32 mouse cellular contexts compared by ENCODE assay signal in genomic region chr11:83881438-83881837, GRCm38 (mm10). TPM values are rescaled to one million over a fixed set of nuclear protein-coding genes. Genes with fewer than 3 reads are reported as not detected.
A peak's percentile ranks its signal among the peaks of the same experiment; 100 is the strongest.
DNase-seq lines count a peak whose midpoint lies in the region; ATAC-seq and TF ChIP-seq lines count a peak whose summit lies in the region.
"Had no signal": no experiment of that assay in that cellular context is flagged by ENCODE, and none has a peak within 500 bp of the region (broad histone marks: within the 10 kb centered on the region; RNA-seq: fewer than 3 reads in every experiment).

No protein-coding gene starts in this region.

- H3K9ac ChIP-seq in lung, embryonic 15.5 days: no peak overlapping the region
- H3K9ac ChIP-seq in liver, adult 2 months (ENCODE audit: low read depth, low read length): no peak overlapping the region
- H3K9ac ChIP-seq in liver, embryonic 16.5 days (ENCODE audit: low read depth, low read length): no peak overlapping the region
- H3K9ac ChIP-seq in stomach, postnatal 0 days (ENCODE audit: low read length): no peak overlapping the region
- H3K9ac ChIP-seq: embryonic facial prominence, embryonic 12.5 days; heart, embryonic 12.5 days; hindbrain, embryonic 14.5 days; kidney, embryonic 15.5 days; limb, embryonic 13.5 days; lung, embryonic 14.5 days had no signal

- H3K27ac ChIP-seq in lung, embryonic 15.5 days: 0 out of 2 replicates have a peak overlapping the region, but pooled peaks have one; percentile 20
- peak overlapping the region; percentile 83 for H3K27ac ChIP-seq in liver, adult 2 months (replicated peaks; ENCODE audit: insufficient read depth, low read depth, low read length)
- H3K27ac ChIP-seq in liver, embryonic 16.5 days (ENCODE audit: low read length): peak overlapping the region; percentile 3
- peak overlapping the region; percentile 24; the same call in 1 of the 2 replicates for H3K27ac ChIP-seq in stomach, postnatal 0 days (replicated peaks)
- H3K27ac ChIP-seq: embryonic facial prominence, embryonic 12.5 days; gastrocnemius, adult 2 months; heart, adult 2 months; hindbrain, embryonic 14.5 days; kidney, embryonic 15.5 days; layer of hippocampus, adult 2 months; limb, embryonic 13.5 days; midbrain, embryonic 10.5 days had no signal

- H3K27me3 ChIP-seq in lung, embryonic 15.5 days: no peaks in the 10 kb centered on the region
- no peaks in the 10 kb centered on the region for H3K27me3 ChIP-seq in liver, adult 2 months (ENCODE audit: control insufficient read depth, insufficient read depth, low read length)
- no peaks in the 10 kb centered on the region for H3K27me3 ChIP-seq in liver, embryonic 16.5 days (ENCODE audit: control insufficient read depth, insufficient read depth, low read depth, low read length)
- H3K27me3 ChIP-seq in stomach, postnatal 0 days (ENCODE audit: control insufficient read depth, insufficient read depth, low read length): no peaks in the 10 kb centered on the region
- H3K27me3 ChIP-seq: embryonic facial prominence, embryonic 12.5 days; heart, embryonic 12.5 days; kidney, embryonic 15.5 days; Patski had no signal

- H3K36me3 ChIP-seq in lung, embryonic 15.5 days: no peaks in the 10 kb centered on the region
- H3K36me3 ChIP-seq in liver, adult 2 months (ENCODE audit: control insufficient read depth, insufficient read depth, low read length): no peaks in the 10 kb centered on the region
- H3K36me3 ChIP-seq in liver, embryonic 16.5 days (ENCODE audit: control insufficient read depth, insufficient read depth): no peaks in the 10 kb centered on the region
- no peaks in the 10 kb centered on the region for H3K36me3 ChIP-seq in stomach, postnatal 0 days (ENCODE audit: control insufficient read depth, insufficient read depth, low read length)
- H3K36me3 ChIP-seq: embryonic facial prominence, embryonic 12.5 days; heart, embryonic 12.5 days; limb, embryonic 13.5 days; midbrain, embryonic 10.5 days had no signal

- peaks cover 38% of the 10 kb centered on the region for H3K4me1 ChIP-seq in lung, embryonic 15.5 days
- H3K4me1 ChIP-seq in liver, adult 2 months (ENCODE audit: control insufficient read depth, insufficient read depth, low read length): peaks cover 52% of the 10 kb centered on the region
- H3K4me1 ChIP-seq in liver, embryonic 16.5 days (ENCODE audit: control insufficient read depth, low read depth, low read length): peaks cover 8% of the 10 kb centered on the region; the same call in 1 of the 2 replicates
- no peaks in the 10 kb centered on the region; the same call in 1 of the 2 replicates for H3K4me1 ChIP-seq in stomach, postnatal 0 days (replicated peaks; ENCODE audit: control insufficient read depth, insufficient read depth)
- H3K4me1 ChIP-seq: embryonic facial prominence, embryonic 12.5 days; kidney, embryonic 15.5 days had no signal

- no peak for TF ChIP-seq POLR2A in liver, adult 2 months (IDR thresholded peaks at IDR 0.05; ENCODE audit: extremely low read depth, insufficient read depth, low read length)

- H3K4me3 ChIP-seq in lung, embryonic 15.5 days: no peak overlapping the region
- H3K4me3 ChIP-seq in liver, adult 2 months (ENCODE audit: insufficient read depth, low read depth, low read length): no peak overlapping the region
- H3K4me3 ChIP-seq in liver, embryonic 16.5 days (ENCODE audit: low read depth, low read length): no peak overlapping the region
- H3K4me3 ChIP-seq in stomach, postnatal 0 days (ENCODE audit: low read depth, low read length): no peak overlapping the region
- H3K4me3 ChIP-seq: embryonic facial prominence, embryonic 12.5 days; gastrocnemius, adult 2 months; heart, adult 2 months; heart, embryonic 12.5 days; kidney, embryonic 15.5 days; layer of hippocampus, adult 2 months; limb, embryonic 13.5 days; midbrain, embryonic 10.5 days had no signal

- TF ChIP-seq CTCF in liver, adult 2 months (IDR thresholded peaks at IDR 0.05; ENCODE audit: low read depth, low read length): no peak
- no peak for TF ChIP-seq CTCF in stomach, postnatal 0 days (IDR thresholded peaks at IDR 0.05; ENCODE audit: low read depth)

- no peaks in the 10 kb centered on the region for H3K9me3 ChIP-seq in lung, embryonic 15.5 days
- no peaks in the 10 kb centered on the region for H3K9me3 ChIP-seq in liver, embryonic 16.5 days (replicated peaks; ENCODE audit: control insufficient read depth, low read length)
- no peaks in the 10 kb centered on the region for H3K9me3 ChIP-seq in stomach, postnatal 0 days (ENCODE audit: control insufficient read depth, low read length)
- H3K9me3 ChIP-seq: embryonic facial prominence, embryonic 12.5 days; heart, embryonic 12.5 days; kidney, embryonic 15.5 days; limb, embryonic 13.5 days; midbrain, embryonic 10.5 days had no signal

- WGBS in lung, embryonic 15.5 days: 68% methylated on average over 5 of the region's 5 CpGs
- 16% methylated on average over 5 of the region's 5 CpGs for WGBS in liver, adult 2 months
- WGBS in liver, embryonic 16.5 days (ENCODE audit: insufficient replicate concordance): 35% methylated on average over 5 of the region's 5 CpGs
- 53% methylated on average over 5 of the region's 5 CpGs for WGBS in stomach, postnatal 0 days

- 0 out of 2 replicates have a peak, but pooled peaks cover 2% of the 10 kb centered on the region for H3K79me2 ChIP-seq in liver, adult 2 months (ENCODE audit: control insufficient read depth, insufficient read depth, low read length)

- DNase-seq in lung, adult 18-20 months: no peak
- DNase-seq in liver, adult 2 months (ENCODE audit: extremely low read depth, low read depth, low spot score): peak; percentile 100
- DNase-seq in stomach, postnatal 0 days (ENCODE audit: low spot score): no peak
- no peak for DNase-seq in frontal cortex, postnatal 25 days (ENCODE audit: low spot score in 2 of 2)
- DNase-seq in layer of hippocampus, postnatal 14 days (ENCODE audit: low spot score in 2 of 2): no peak
- DNase-seq: adrenal gland, postnatal 10 days; cerebellum, adult 9-11 months; embryo, embryonic 11 days; gastrocnemius, adult 2 months; heart, adult 2 months; heart, postnatal 4 days; kidney, adult 18-20 months; kidney, postnatal 25 days; lung, embryonic 14.5 days; right cerebral cortex, adult 18-20 months; spleen, adult 18-20 months; thymus, adult 18-20 months; thymus, postnatal 25 days had no signal

- TF ChIP-seq EP300 in stomach, postnatal 0 days (optimal IDR thresholded peaks at IDR 0.05): no peak

- H3K4me2 ChIP-seq in lung, embryonic 15.5 days: no peak overlapping the region
- no peak overlapping the region for H3K4me2 ChIP-seq in liver, embryonic 16.5 days (ENCODE audit: low read depth, low read length)
- H3K4me2 ChIP-seq in stomach, postnatal 0 days (replicated peaks; ENCODE audit: low read depth): no peak overlapping the region
- H3K4me2 ChIP-seq: embryonic facial prominence, embryonic 12.5 days; heart, embryonic 12.5 days; hindbrain, embryonic 14.5 days; kidney, embryonic 15.5 days; limb, embryonic 13.5 days; lung, embryonic 14.5 days had no signal

- ATAC-seq in lung, embryonic 15.5 days (ENCODE audit: borderline replicate concordance, extremely low read depth, low FRiP score, low TSS enrichment): no peak
- peak; percentile 80 for ATAC-seq in liver, embryonic 16.5 days (ENCODE audit: low read depth)
- ATAC-seq in stomach, postnatal 0 days (ENCODE audit: low FRiP score, low TSS enrichment): no peak
- ATAC-seq: forebrain, embryonic 14.5 days; midbrain, embryonic 16.5 days; Patski had no signal

RNA-seq across cellular contexts. Expression of gene Hnf1b, which starts 31.6 kb away (rescaled TPM):
- polyA plus RNA-seq in lung, embryonic 15.5 days (2015; fragmentation: Nextera tagmentation; extraction: Ambion mirVana): 8.3 and 9.5 TPM in 2 replicates
- 2.2 and 2.4 TPM in 2 replicates for total RNA-seq in liver, adult 2 months (2014; rRNA removed)
- polyA plus RNA-seq in liver, adult 2 months (2012; rRNA removed): 13.7 and 14.9 TPM in 2 replicates
- 4.6 and 5.9 TPM in 2 replicates for polyA plus RNA-seq in liver, embryonic 16.5 days (2015; fragmentation: Nextera tagmentation; extraction: Ambion mirVana)
- polyA plus RNA-seq in stomach, postnatal 0 days (2015; fragmentation: Nextera tagmentation; extraction: Ambion mirVana): 4.8 and 5.0 TPM in 2 replicates
- under 1 TPM; 0.23 to 0.31 TPM for total RNA-seq in layer of hippocampus, postnatal 14 days (2021)
- total RNA-seq: gastrocnemius, adult 2 months; heart, adult 2 months; heart, postnatal 4 days; MEL had no signal
- polyA plus RNA-seq: embryonic facial prominence, embryonic 12.5 days; heart, postnatal 0 days; limb, embryonic 13.5 days; midbrain, embryonic 10.5 days had no signal

Comparison
In these comparisons a context has a peak if more than half of its experiments do, and no peak if none do; other contexts are left out.
1. H3K27ac ChIP-seq: peak in every context shown above with its lines; median percentile 83 in liver, adult 2 months; 24 in stomach, postnatal 0 days; 20 in lung, embryonic 15.5 days; 3 in liver, embryonic 16.5 days.